Mouse (Mus musculus) monocyte, adult 5-6 weeks (primary cell): ENCODE data around the gene Slc17a4. TPM values are rescaled to one million over a fixed set of nuclear protein-coding genes. Genes with fewer than 3 reads are reported as not detected.

Experiments used
- total RNA-seq: library from RNA; stranded (forward); fragments of 200-1000, 200-491, 200-594 nt; gene quantifications from 3 replicates; pipeline ENCODE4 v1.2.3, GENCODE M21; 2017

The Slc17a4 gene
- total RNA-seq, 1 experiment from 2014 or later: not detected

Other genes with a start within 250 kb of the Slc17a4 start
- gene Hist1h2ac, start 231.1 kb downstream of the Slc17a4 start, total RNA-seq: 5.0 to 8.9 TPM (median 8.3 TPM) in 3 replicates
- gene Hist1h2bc, start 230.8 kb downstream of the Slc17a4 start, total RNA-seq: 28.7 to 101 TPM (median 49.7 TPM) in 3 replicates
- gene Hist1h1t, start 219.2 kb downstream of the Slc17a4 start, total RNA-seq: not detected in 3 replicates
- 82.1 to 150 TPM (median 93.5 TPM) in 3 replicates for gene Hist1h4c, start 216.6 kb downstream of the Slc17a4 start, total RNA-seq
- 90.6 to 170 TPM (median 150 TPM) in 3 replicates for gene Hfe, start 204.2 kb downstream of the Slc17a4 start, total RNA-seq
- gene Hist1h1c, start 176.2 kb downstream of the Slc17a4 start, total RNA-seq: 589 to 739 TPM (median 677 TPM) in 3 replicates
- 6.8 TPM in 1 of 3 replicates, not detected in the others for gene Hist1h3c, start 169.4 kb downstream of the Slc17a4 start, total RNA-seq
- 151 to 300 TPM (median 178 TPM) in 3 replicates for gene Hist1h2bb, start 168.3 kb downstream of the Slc17a4 start, total RNA-seq
- gene Hist1h2ab, start 163.9 kb downstream of the Slc17a4 start, total RNA-seq: 64.3 to 74.6 TPM in 2 of 3 replicates, not detected in the other
- 9.7 TPM in 1 of 3 replicates, not detected in the others for gene Hist1h3b, start 162.7 kb downstream of the Slc17a4 start, total RNA-seq
- gene Hist1h4b, start 158.0 kb downstream of the Slc17a4 start, total RNA-seq: 10.8 to 62.1 TPM (median 12.1 TPM) in 3 replicates
- 43.2 to 186 TPM (median 59.3 TPM) in 3 replicates for gene Hist1h4a, start 153.8 kb downstream of the Slc17a4 start, total RNA-seq
- 4.6 to 86.2 TPM (median 18.3 TPM) in 3 replicates for gene Hist1h3a, start 152.6 kb downstream of the Slc17a4 start, total RNA-seq
- 55.4 to 86.3 TPM (median 64.8 TPM) in 3 replicates for gene Hist1h1a, start 151.3 kb downstream of the Slc17a4 start, total RNA-seq
- gene Trim38, start 145.1 kb downstream of the Slc17a4 start, total RNA-seq: not detected in 3 replicates
- gene Slc17a2, start 108.0 kb downstream of the Slc17a4 start, total RNA-seq: not detected in 3 replicates
- not detected in 3 replicates for gene Slc17a3, start 75.6 kb downstream of the Slc17a4 start, total RNA-seq
- not detected in 3 replicates for gene Slc17a1, start 47.3 kb downstream of the Slc17a4 start, total RNA-seq
- gene Hist1h2ba, start 19.1 kb upstream of the Slc17a4 start, total RNA-seq: not detected in 3 replicates
- gene Hist1h2aa, start 19.5 kb upstream of the Slc17a4 start, total RNA-seq: not detected in 3 replicates
- gene Scgn, start 76.2 kb upstream of the Slc17a4 start, total RNA-seq: not detected in 3 replicates